Mouse (Mus musculus) right cerebral cortex, postnatal 25 days (tissue): ENCODE data around the gene Nod2.

Experiments
- DNase-seq: peaks from one replicate; pipeline ENCODE4 v3.0.0; 2022

The Nod2 gene

GRCm38 (mm10) chr8:88646837-88647778, at the start of gene Nod2:
Nod2 (plus strand) TSS chr8:88647315.
- DNase-seq: peak; percentile 42

GRCm38 (mm10) chr8:88598578-88598977, 48.5 kb upstream of the Nod2 start:
- no peak for DNase-seq

- DNase-seq: no peak
These were observed 47.6 kb upstream of the Nod2 start for GRCm38 (mm10) chr8:88599491-88599890.

- no peak for DNase-seq
These were observed 43.6 kb upstream of the Nod2 start for GRCm38 (mm10) chr8:88603446-88603989.

GRCm38 (mm10) chr8:88604065-88605038, 42.8 kb upstream of the Nod2 start:
- DNase-seq: no peak

GRCm38 (mm10) chr8:88605361-88606040, 41.6 kb upstream of the Nod2 start:
- no peak for DNase-seq

GRCm38 (mm10) chr8:88609036-88609435, 38.1 kb upstream of the Nod2 start:
- DNase-seq: no peak

GRCm38 (mm10) chr8:88610271-88610670, 36.8 kb upstream of the Nod2 start:
- DNase-seq: no peak

- no peak for DNase-seq
These were observed 32.1 kb upstream of the Nod2 start for GRCm38 (mm10) chr8:88614981-88615380.

- no peak for DNase-seq
These were observed 28.5 kb upstream of the Nod2 start for GRCm38 (mm10) chr8:88618612-88619011.

GRCm38 (mm10) chr8:88619513-88619912, 27.6 kb upstream of the Nod2 start:
- no peak for DNase-seq

GRCm38 (mm10) chr8:88620931-88621330, 26.2 kb upstream of the Nod2 start:
- no peak for DNase-seq

- DNase-seq: peak; percentile 68
These were observed 25.7 kb upstream of the Nod2 start for GRCm38 (mm10) chr8:88621408-88621807.

GRCm38 (mm10) chr8:88623351-88623750, 23.8 kb upstream of the Nod2 start:
- DNase-seq: no peak

- no peak for DNase-seq
These were observed 22.8 kb upstream of the Nod2 start for GRCm38 (mm10) chr8:88624276-88624675.

GRCm38 (mm10) chr8:88626433-88626832, 20.7 kb upstream of the Nod2 start:
- DNase-seq: no peak

GRCm38 (mm10) chr8:88626940-88627264, 20.2 kb upstream of the Nod2 start:
- DNase-seq: no peak

GRCm38 (mm10) chr8:88627265-88627991, 19.7 kb upstream of the Nod2 start:
- peak; percentile 87 for DNase-seq

GRCm38 (mm10) chr8:88628001-88628774, 18.9 kb upstream of the Nod2 start:
- peak; percentile 67 for DNase-seq

GRCm38 (mm10) chr8:88630225-88630624, 16.9 kb upstream of the Nod2 start:
- no peak for DNase-seq

GRCm38 (mm10) chr8:88631081-88631480, 16.0 kb upstream of the Nod2 start:
- DNase-seq: peak; percentile 16
